Mouse (Mus musculus) kidney, adult 2 months (tissue): ENCODE results near the gene Ppp2r5c. TPM values are rescaled to one million over a fixed set of nuclear protein-coding genes. Genes with fewer than 3 reads are reported as not detected.

Experiments
- DNase-seq: peaks from one replicate; pipeline ENCODE4 v3.0.0; 2021
- H3K27ac ChIP-seq: fragments of 200-500 bp; 2 replicates; pipeline ENCODE4 v1.5.1; 2012; ENCODE audit warnings: low read depth, low read length, control low read depth, inconsistent platforms; ENCODE audit not compliant: insufficient read depth
- H3K27me3 ChIP-seq: fragments of 200-500 bp; replicated peaks from 2 replicates; pipeline ENCODE4 v1.6.1; 2012; ENCODE audit warnings: mild to moderate bottlenecking, moderate library complexity, low read length, inconsistent platforms; ENCODE audit not compliant: control insufficient read depth, insufficient read depth
- H3K36me3 ChIP-seq: fragments of 200-500 bp; 2 replicates; pipeline ENCODE4 v1.6.1; 2012; ENCODE audit warnings: mild to moderate bottlenecking, moderate library complexity, low read length, inconsistent platforms; ENCODE audit not compliant: control insufficient read depth, insufficient read depth
- H3K4me1 ChIP-seq: fragments of 200-500 bp; 2 replicates; pipeline ENCODE4 v1.6.1; 2011; ENCODE audit warnings: low read length; ENCODE audit not compliant: control insufficient read depth, insufficient read depth
- H3K4me3 ChIP-seq: fragments of 200-500 bp; 2 replicates; pipeline ENCODE4 v1.5.1; 2011; ENCODE audit warnings: mild to moderate bottlenecking, low read depth, low read length, control low read depth; ENCODE audit not compliant: insufficient read depth
- CTCF ChIP-seq: fragments of 200-500 bp; conservative IDR thresholded peaks from 2 replicates; pipeline ENCODE4 v1.5.1; 2011; ENCODE audit warnings: low read depth, mild to moderate bottlenecking, control low read depth, low read length, moderate library complexity, mixed read lengths; ENCODE audit not compliant: insufficient read depth, insufficient read length
- POLR2A ChIP-seq: fragments of 200-500 bp; IDR thresholded peaks from one replicate; pipeline ENCODE4 v1.6.1; 2011; ENCODE audit warnings: low read depth, low read length, control low read depth
- WGBS: fragments of 180-500 bp; shearing (Covaris S2); methylation state at CpG from one replicate; pipeline ENCODE4 v1.1.7; 2018; 5-methylcytosine and 5-hydroxymethylcytosine counted together
- polyA plus RNA-seq: library from polyadenylated mRNA; depleted of rRNA; stranded (reverse); fragments of >200 nt; gene quantifications from 2 replicates; pipeline ENCODE4 v1.2.3, GENCODE M21; 2012

The Ppp2r5c gene
- polyA plus RNA-seq, 1 experiment: 41.3 TPM

- no peaks in the 10 kb centered on the region for H3K27me3 ChIP-seq
- H3K27ac ChIP-seq: 0 out of 2 replicates have a peak overlapping the region, but pooled peaks have one; percentile 13
- TF ChIP-seq POLR2A (no peak), CTCF (no peak)
- WGBS: 51% methylated on average over 28 of the region's 28 CpGs
- no peak overlapping the region for H3K4me3 ChIP-seq
- peak; percentile 4 for DNase-seq
- H3K36me3 ChIP-seq: no peaks in the 10 kb centered on the region
- H3K4me1 ChIP-seq: peaks cover 5% of the 10 kb centered on the region; the same call in 1 of the 2 replicates
These were observed 29.6 kb upstream of the Ppp2r5c start for GRCm38 (mm10) chr12:110417023-110417986.

DNA sequence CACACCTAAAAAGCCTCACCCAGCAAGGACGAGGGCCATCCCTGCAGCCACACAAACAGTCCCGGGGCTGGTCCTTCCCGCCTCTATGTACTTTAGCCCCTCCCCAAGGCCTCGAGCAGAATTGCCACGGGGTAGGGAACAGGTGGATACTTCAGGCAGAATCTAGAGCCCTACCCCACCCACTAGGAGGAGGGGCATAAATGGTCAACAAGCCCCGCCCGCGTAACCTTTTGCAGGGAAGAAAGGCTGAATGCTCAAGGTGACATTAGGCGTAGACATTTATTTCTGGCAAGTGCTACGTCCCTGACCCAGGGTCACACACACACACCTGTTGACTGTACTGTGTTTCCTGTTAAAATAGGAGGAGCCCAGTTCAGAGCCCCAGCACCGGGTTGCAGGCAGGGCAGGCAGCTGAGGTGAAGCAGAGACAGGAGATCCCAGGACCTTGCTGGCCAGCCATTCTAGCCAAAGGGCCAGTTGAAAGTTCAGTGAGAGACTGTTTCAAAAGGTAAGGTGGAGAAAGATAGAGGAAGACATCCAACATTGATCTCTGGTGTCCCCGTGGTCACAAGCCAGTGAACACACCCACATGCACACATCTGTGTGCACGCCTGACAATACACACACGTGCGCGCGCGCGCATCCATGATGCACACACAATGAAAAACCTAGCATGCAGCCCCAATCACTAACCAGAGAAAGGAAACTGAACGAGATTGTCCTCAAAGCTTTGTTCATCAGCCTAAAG, 28.8 kb upstream of the Ppp2r5c start:
- peak; percentile 85 for DNase-seq
- Histone ChIP-seq H3K36me3 (no peaks in the 10 kb centered on the region), H3K27me3 (no peaks in the 10 kb centered on the region), H3K4me1 (peaks cover 5% of the 10 kb centered on the region; the same call in 1 of the 2 replicates), H3K27ac (peak overlapping the region; percentile 29; the same call in 1 of the 2 replicates), H3K4me3 (no peak overlapping the region)
- TF ChIP-seq CTCF: no peak
- no peak for TF ChIP-seq POLR2A
- WGBS: 33% methylated on average over 20 of the region's 20 CpGs

GRCm38 (mm10) chr12:110418735-110419350, 28.1 kb upstream of the Ppp2r5c start:
- H3K36me3 ChIP-seq: no peaks in the 10 kb centered on the region
- peaks cover 5% of the 10 kb centered on the region; the same call in 1 of the 2 replicates for H3K4me1 ChIP-seq
- peak; percentile 67 for DNase-seq
- TF ChIP-seq CTCF (peak; percentile 41), POLR2A (no peak)
- no peak overlapping the region for H3K4me3 ChIP-seq
- WGBS: 29% methylated on average over 8 of the region's 8 CpGs
- peak overlapping the region; percentile 29; the same call in 1 of the 2 replicates for H3K27ac ChIP-seq
- H3K27me3 ChIP-seq: no peaks in the 10 kb centered on the region

DNA sequence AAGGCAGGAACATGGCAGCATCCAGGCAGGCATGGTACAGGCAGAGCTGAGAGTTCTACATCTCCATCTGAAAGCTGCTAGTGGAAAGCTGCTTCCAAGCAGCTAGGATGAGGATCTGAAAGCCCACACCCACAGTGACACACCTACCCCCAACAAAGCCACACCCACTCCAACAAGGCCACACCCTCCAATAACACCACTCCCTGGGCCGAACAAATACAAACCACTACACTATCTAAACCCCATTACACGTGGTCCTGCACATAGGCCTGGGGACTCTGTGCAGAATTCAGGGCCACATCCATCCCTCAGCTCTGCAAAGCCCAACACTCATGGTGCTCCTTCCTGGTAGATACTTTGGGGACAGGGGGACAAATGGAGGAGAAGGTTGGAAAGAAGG, 27.0 kb upstream of the Ppp2r5c start:
- Histone ChIP-seq H3K4me1 (peaks cover 5% of the 10 kb centered on the region; the same call in 1 of the 2 replicates), H3K36me3 (no peaks in the 10 kb centered on the region), H3K4me3 (no peak overlapping the region), H3K27me3 (no peaks in the 10 kb centered on the region), H3K27ac (no peak overlapping the region)
- WGBS: 59% methylated on average over 2 of the region's 2 CpGs
- DNase-seq: no peak
- no peak for TF ChIP-seq CTCF
- TF ChIP-seq POLR2A: no peak

- DNase-seq: no peak
- Histone ChIP-seq H3K27ac (no peak overlapping the region), H3K4me3 (no peak overlapping the region), H3K27me3 (no peaks in the 10 kb centered on the region), H3K4me1 (peaks cover 5% of the 10 kb centered on the region; the same call in 1 of the 2 replicates), H3K36me3 (no peaks in the 10 kb centered on the region)
- WGBS: 55% methylated on average over 2 of the region's 3 CpGs
- TF ChIP-seq CTCF (no peak), POLR2A (no peak)
These were observed 25.6 kb upstream of the Ppp2r5c start for GRCm38 (mm10) chr12:110421361-110421760.

- Histone ChIP-seq H3K27ac (no peak overlapping the region), H3K27me3 (no peaks in the 10 kb centered on the region), H3K36me3 (no peaks in the 10 kb centered on the region), H3K4me1 (no peaks in the 10 kb centered on the region), H3K4me3 (no peak overlapping the region)
- DNase-seq: peak; percentile 78
- TF ChIP-seq POLR2A (no peak), CTCF (peak; percentile 20; the same call in 1 of the 2 replicates)
- WGBS: 70% methylated on average over 5 of the region's 5 CpGs
These were observed 22.8 kb upstream of the Ppp2r5c start for GRCm38 (mm10) chr12:110424008-110424704.
